Mouse (Mus musculus): ENCODE data around the gene Prss8.

DNA sequence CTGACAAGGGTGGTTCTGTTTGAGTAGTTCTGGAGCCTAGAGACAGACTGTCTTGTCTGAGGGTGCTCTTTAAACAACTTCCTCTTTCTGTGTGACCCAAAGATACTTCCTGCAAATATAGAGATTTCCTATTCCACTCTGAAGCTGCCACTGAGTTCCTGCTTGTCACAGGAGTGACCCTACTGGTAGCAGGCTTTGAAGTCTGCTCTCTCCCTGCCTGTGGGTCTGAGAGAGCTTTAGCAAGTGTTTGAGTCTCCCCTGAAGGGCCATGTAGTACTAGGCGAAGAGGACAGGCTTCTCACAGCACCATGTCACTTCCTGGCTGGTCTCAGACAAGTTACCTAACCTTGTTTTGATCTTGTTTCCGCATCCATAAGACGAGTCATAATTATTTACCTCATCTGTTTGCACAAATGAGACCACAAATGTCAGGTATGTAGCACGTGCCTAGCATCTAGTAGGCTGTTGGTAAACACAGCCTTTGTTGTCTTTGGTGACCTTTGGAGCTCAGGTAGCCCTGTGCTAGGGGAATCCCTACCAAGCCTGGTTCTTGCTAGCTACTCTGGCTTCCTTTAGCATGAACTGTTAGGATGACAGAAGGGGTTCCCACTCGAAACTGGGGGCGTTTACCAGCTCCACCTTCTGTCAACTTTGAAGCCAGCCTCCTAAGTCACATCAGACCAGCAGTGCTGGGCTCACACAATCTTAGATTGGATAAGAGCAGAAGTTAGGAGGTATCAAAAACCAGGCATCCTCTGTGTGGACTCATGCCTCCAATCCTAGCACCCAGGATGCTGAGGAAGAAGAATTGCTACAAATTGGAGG is 7.2 kb downstream of the Prss8 start:
- TF ChIP-seq CTCF (IDR thresholded peaks at IDR 0.05; ENCODE audit: control insufficient read depth, insufficient read depth, insufficient read length): no peak
- no peak for TF ChIP-seq FOSL1 (IDR thresholded peaks at IDR 0.05; ENCODE audit: insufficient read depth, low read length, poor library complexity, severe bottlenecking)
- no peak for TF ChIP-seq MYOG (IDR thresholded peaks at IDR 0.05; ENCODE audit: control insufficient read depth, extremely low read depth, insufficient read length)
